ENCODE assay signal across 25 mouse cellular contexts in genomic region chr12:58569056-58569455, GRCm38 (mm10).
"Had no signal": no experiment of that assay in that cellular context is flagged by ENCODE, and none has a peak within 500 bp of the region (broad histone marks: within the 10 kb centered on the region; RNA-seq: fewer than 3 reads in every experiment).

No protein-coding gene starts in this region.

- H3K27me3 ChIP-seq: heart, embryonic 13.5 days; heart, embryonic 15.5 days; hindbrain, embryonic 13.5 days; hindbrain, embryonic 15.5 days; limb, embryonic 12.5 days; liver, embryonic 13.5 days; liver, embryonic 15.5 days had no signal

- DNase-seq: gastrocnemius, postnatal 14 days; gastrocnemius, postnatal 36 days; heart, adult 18-20 months; heart, postnatal 14 days; heart, postnatal 36 days; kidney, adult 11 months; kidney, adult 2 months; kidney, adult 9 months; kidney, postnatal 10 days; kidney, postnatal 25 days; kidney, postnatal 4 days; liver; liver, embryonic 13.5 days had no signal

- H3K27ac ChIP-seq: heart, embryonic 10.5 days; heart, embryonic 13.5 days; heart, embryonic 15.5 days; hindbrain, embryonic 13.5 days; hindbrain, embryonic 15.5 days; hindbrain, postnatal 0 days; layer of hippocampus, adult 2 months; left cerebral cortex, adult 2 months; limb, embryonic 10.5 days; limb, embryonic 12.5 days; liver, embryonic 13.5 days; liver, embryonic 15.5 days had no signal

- H3K36me3 ChIP-seq: heart, embryonic 10.5 days; heart, embryonic 13.5 days; heart, embryonic 15.5 days; hindbrain, embryonic 13.5 days; hindbrain, embryonic 15.5 days; limb, embryonic 10.5 days; limb, embryonic 12.5 days; liver, embryonic 13.5 days; liver, embryonic 15.5 days had no signal

- H3K4me3 ChIP-seq: heart, embryonic 10.5 days; heart, embryonic 13.5 days; heart, embryonic 15.5 days; hindbrain, embryonic 13.5 days; hindbrain, embryonic 15.5 days; layer of hippocampus, adult 2 months; left cerebral cortex, adult 2 months; limb, embryonic 10.5 days; limb, embryonic 12.5 days; liver, embryonic 13.5 days; liver, embryonic 15.5 days had no signal

- ATAC-seq: hindbrain, postnatal 0 days; intestine, embryonic 16.5 days had no signal

- H3K9me3 ChIP-seq: heart, embryonic 10.5 days; heart, embryonic 13.5 days; heart, embryonic 15.5 days; hindbrain, embryonic 13.5 days; hindbrain, embryonic 15.5 days; limb, embryonic 10.5 days; limb, embryonic 12.5 days; liver, embryonic 13.5 days; liver, embryonic 15.5 days had no signal

- H3K4me1 ChIP-seq: heart, embryonic 10.5 days; heart, embryonic 13.5 days; heart, embryonic 15.5 days; hindbrain, embryonic 13.5 days; hindbrain, embryonic 15.5 days; limb, embryonic 10.5 days; limb, embryonic 12.5 days; liver, embryonic 13.5 days; liver, embryonic 15.5 days had no signal
